Mouse (Mus musculus) thymus, postnatal 14 days (tissue): Measurements from ENCODE around the gene Gm37419.

Source experiments
- DNase-seq: peaks from one replicate; pipeline ENCODE4 v3.0.0; 2021

Gm37419 gene

DNA sequence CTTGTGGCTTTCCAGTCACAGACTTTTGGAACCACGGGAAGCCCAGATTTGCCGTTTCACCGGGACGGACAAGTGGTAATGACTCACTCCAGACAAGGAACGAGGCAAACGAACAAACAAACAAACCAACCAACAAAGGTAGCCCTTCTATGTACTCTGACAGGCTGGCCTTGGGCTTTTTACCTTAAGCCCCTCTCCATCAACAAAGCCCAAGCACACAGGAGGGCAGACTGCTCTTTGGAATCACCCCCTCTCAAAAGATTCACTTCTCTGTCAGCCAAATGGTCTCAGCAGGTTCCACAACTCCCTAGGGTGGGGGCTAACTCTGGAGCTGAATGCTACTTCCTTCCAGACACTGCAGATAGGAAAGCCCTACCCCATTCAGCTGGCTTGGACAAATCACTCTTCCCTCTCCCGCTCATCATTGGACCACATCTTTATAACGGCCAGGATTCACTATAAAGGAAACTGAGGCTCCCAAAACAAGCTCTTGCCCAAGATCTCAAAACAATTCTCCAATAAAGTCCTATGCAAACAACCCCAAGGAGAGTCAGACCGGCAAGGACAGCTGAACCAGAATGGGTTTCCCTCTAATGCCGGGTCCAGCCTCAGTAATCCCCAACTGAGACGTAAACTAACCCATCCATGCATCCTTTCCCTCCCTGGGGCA lies 7.9 kb upstream of the Gm37419 start:
- DNase-seq: no peak

DNA sequence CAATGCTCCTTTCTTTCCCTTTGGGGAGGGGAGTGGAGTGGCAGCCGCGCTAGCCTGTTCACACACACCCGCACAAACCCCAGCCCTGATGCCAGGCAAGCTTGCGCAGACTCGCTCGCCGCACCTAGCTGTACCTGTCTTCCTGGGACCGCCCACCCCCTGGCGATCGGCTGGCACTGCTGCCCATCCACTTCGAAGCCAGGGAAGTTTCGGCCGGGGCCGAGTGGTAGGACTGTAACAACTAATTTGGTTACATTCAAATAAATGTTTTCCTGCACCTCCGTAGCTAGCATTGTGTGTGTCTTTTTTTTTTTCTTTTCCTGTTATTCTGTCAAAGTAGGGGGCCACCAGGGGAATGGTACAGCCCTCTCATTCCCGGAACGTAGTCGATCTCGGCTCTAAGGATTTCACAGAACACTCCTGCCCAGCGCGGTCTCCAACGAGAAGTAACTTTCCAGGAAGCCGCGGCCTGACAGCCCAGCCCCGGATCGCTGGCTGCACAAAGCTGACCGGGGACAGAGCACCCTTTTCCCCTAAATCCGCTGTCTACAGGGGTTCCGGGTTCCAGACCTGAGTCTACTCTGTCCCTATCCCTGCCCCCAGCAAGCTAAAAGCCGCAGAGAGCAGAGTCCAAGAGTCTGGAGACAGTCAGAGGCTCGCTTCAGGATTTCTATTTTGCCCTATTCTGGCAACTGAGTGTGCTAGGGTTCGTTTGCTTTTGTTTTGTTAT lies 7.1 kb upstream of the Gm37419 start:
- DNase-seq: peak; percentile 40

DNA sequence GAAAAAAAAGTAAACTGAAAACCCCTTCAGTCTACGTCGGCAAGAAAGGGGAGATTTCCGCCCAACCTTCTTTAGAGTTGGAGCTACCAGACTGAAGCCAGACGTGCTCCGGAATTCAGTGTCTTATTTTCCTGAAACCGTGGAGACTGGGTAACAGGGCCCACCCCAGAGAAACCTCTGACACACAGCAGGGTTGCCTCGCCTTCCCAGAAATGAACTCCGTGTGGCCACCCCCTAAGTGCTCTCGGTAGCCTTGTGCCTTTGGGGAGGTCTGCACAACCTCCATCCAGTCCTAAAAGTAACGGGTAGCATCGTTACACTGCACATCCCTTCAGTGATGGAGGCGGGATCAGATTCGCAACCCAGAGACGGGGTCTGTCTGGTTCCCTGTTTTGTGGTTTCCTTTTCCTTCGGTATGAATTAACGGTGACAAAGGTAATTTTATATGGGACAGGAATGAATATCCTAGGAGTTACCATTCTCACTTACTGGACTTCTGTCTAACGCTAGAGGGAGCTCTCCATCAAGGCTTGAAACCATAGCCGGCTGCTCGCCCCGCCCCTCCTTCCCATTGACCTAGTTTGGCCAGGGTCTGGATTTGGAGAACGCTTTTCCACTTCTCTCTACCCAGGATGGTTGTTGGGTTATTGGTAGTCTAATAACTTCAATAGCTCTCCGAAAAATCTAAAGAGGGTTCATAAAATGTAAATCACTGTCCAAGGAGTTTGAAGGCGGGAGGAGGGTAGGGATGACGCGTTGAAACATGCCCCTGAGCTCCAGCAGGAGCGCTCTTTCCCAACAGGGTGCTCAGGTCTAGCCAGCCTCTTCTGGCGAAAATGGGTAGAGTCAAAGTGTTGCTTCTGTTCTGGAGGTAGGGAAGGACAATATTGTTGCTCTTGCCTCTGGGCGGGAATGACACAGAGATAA lies 6.1 kb upstream of the Gm37419 start:
- peak; percentile 78 for DNase-seq

DNA sequence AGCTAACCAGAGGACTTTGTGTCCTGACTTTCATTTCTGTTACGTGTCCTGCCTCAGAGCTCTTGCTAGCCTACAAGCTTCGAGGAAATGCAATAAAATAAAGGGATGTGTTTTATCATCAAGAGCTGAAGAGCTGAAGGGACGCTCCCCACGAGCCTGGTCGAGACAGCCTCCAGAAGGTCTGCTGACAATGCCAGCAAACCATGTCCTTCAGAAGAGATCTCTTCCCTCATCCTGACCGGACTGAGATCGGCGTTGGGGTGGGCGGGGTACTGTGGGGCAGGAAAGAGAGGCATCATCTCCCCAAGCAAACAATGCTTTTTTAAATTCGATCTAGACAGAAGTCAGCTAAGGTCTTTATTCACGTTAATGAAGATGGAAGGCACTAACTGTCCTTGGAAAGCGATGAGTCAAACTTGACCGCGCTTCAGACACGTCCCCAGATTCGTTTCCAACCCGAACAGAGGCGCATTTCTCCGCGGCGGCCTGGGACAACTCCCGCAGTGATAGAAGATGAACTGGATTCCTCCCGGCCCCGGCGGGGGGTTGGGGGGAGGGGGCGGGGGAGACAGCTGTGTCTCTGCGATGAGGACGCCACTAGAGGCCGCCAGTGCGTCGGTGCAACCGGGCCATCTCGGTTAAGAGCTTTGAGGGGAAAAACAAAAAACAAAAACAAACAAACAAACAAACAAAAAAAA lies 5.2 kb upstream of the Gm37419 start:
- DNase-seq: peak; percentile 89

DNA sequence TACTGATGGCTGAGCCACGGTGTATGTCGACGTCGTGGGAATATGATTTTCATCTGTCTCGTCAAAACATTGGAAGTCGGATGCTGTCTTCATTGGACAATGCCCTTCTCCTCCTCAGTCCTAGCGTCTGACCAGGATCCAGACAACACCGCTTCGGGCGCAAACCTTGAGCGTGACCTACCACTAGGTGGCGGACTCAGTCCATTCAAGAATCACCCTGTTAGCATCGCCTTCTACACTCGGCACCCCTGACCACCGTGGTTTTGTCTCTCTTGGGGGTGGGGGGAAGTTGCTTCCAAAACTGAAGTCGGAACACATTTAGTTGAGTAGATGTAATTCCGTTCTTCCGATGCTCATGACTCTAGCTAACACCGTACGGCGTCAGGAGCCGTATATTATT lies 4.1 kb upstream of the Gm37419 start:
- DNase-seq: peak; percentile 93

DNA sequence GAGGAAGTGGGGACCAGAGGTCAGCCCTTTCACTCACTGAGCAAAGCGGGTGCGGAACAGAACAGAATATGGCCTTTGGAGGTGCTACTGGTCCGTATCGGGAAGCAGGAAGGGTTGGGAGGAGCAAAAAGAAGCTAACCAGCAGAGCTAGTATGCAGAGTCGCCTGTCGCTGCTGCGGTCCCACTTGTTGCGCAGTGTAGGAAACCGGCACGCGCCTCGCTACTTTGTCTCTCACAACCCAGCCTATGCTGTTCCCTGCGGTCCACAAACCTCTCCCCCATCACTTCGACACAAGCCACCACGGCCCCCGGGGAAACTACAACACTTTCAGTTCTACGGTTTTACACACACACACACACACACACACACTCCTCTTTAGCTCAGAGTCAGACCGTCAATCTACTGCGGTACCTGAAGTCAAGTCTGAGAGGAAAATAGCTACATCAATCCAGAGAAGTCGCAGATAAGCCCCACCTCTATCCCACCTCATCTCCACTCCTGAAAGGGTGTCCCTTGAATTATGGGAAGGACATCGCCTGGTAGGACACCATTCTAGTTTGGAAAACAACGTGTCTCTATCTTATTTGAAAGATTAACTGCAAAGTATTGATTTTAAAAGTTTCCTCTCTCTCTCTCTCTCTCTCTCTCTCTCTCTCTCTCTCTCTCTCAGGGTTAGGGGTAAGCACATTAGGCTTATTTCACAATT lies 3.4 kb upstream of the Gm37419 start:
- DNase-seq: peak; percentile 77

DNA sequence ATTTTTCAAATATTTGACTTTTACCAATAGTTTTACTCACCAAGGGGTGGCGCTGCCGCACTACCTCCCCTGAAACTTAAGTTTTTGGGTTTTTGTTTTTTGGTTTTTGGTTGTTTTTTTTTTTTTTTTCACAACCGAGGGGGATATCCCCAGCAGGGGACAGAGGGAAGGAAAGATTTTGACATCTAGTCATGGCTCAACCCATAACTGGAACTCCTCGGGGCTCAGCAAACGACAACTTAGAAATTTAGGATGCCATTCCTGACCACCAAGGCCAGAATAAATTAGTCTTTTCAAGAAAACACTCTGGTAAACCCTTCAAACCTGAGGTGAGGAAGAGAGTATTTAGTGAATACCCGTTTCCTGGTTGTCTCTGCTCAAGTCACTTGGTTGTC lies 2.8 kb upstream of the Gm37419 start:
- DNase-seq: peak; percentile 77

DNA sequence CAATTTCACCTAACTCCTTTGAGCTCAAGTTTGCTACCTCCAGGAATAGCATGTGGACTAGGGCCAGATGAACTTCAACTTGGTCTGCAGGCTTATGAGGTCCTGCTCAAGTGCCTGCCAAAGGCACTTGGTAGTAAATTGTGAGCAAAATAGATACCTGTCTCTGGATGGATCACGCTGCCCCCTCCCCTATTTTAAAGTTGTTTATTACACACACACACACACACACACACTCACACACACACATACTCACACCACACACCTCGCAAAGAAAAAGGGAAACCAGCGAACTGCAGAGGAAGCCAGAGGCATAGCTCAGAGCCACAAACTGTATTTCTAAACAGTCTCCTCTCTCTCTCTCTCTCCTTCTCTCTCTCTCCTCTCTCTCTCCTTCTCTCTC lies 2.1 kb upstream of the Gm37419 start:
- DNase-seq: peak; percentile 48

DNA sequence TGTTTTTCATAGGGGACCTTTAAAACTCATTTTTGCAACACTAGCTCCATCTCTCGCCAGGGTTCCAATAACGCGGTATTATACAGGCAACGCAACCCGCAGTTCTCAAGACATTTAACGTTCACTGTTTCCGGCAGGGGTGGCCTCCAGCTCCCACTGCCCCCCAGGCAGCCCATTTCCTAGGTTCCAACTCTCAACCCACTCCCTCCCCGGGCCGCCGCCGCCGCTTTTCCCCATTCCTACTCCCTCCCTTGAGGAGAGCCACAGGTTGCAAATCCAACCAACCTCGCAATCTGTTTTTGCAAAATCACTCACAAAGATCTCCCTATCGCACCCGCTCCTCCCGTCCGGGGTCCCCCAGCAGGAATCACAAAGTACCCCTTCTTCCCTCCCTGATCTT lies 1.4 kb upstream of the Gm37419 start:
- peak; percentile 67 for DNase-seq

DNA sequence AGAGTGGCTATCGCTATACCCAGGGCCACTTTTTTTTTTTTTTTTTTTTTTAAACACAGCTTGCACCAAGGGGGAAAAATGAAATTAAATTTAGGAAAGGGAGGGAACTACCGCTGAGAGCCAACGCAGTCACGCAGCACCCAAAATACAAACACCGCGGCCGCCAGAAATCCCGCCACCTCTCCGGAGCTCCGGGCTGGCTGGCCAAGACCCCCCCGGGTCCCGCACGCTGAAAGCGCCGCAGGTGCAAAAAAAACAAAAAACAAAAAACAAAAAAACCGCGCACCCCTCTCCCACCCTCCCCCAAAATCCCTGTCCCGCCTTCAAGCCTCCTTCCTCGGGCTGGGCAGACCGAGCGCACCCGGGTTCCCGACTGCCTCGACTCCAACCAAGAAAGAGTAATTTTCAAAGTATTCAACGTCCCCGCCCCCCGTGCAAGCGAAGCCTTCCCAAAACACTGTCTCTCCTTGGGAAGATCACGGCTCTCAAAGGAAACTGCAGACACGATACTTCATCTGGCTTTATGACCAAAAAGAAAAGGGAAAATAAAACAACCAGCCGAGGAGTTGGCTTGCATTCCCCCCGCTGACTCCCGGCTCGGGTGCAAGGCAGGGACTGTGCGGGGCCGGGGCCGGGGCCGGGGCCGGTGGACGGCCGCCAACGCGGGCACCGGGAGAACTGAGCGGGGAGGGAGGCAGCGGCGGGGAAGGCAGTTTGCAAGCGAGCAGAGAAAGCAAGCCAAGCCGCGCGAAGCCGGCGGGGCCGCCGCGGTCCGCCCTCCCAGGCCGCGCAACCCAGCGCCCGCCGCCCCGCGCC lies 733 bp upstream of the Gm37419 start:
- peak; percentile 69 for DNase-seq

DNA sequence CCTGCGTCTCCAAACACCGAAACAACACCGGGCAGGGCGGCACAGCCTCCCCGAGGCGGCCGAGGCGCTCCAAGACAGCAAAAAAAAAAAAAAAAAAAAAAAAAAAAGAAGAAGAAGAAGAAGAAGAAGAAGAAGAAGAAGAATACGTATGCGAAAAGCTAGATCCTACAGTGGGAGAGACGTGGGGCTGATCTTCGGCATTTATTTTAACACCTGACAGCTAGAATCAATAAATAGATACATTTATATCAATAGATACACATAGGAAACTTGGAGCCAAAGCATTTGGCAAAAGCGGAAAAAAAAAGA lies 171 bp upstream of the Gm37419 start:
- no peak for DNase-seq

DNA sequence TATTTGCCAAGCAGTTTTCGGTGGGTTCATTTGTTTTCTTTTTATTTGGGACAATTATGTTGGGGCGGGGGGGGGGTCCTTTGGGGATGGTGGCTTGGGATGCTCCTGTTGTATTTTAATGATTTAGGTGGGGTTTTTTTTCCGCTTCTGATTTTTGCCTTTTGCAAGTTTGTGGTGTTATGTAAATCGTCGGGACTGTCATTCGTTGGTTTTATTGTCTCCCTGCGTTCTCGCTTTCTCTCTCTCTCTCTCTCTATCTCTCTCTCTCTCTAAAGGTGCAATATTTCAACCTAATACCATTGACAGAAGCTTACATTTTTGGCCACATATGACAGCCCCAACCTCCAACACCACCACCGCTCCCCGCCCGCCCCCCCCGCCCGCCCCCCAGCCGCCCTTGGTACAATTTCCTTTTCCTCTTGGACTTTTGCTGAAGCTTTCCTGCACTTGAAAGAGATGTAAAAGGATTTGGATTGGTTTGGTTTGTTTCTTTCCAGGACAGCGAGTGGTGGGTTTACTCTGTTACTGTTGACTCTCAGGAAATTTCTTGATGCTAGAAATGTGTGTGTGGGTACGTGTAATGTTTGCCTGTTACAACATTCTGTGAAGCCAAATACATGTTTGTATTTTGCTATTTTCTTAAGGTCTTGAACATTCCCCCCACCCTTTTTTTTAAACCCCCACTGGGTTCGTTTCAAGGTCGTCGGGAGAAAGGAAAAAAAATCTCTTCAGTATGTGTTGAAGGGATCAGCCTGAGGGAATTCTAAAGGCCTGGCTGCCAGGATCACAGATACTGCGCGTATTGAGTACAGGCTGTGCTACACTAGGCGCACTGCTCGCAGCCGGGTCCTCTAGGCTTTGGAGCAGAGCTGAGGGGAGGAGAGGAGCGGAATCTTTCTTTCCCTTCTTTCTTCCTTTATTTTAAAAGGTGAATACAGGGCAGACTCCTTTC lies 1.2 kb downstream of the Gm37419 start:
- DNase-seq: peak; percentile 48

DNA sequence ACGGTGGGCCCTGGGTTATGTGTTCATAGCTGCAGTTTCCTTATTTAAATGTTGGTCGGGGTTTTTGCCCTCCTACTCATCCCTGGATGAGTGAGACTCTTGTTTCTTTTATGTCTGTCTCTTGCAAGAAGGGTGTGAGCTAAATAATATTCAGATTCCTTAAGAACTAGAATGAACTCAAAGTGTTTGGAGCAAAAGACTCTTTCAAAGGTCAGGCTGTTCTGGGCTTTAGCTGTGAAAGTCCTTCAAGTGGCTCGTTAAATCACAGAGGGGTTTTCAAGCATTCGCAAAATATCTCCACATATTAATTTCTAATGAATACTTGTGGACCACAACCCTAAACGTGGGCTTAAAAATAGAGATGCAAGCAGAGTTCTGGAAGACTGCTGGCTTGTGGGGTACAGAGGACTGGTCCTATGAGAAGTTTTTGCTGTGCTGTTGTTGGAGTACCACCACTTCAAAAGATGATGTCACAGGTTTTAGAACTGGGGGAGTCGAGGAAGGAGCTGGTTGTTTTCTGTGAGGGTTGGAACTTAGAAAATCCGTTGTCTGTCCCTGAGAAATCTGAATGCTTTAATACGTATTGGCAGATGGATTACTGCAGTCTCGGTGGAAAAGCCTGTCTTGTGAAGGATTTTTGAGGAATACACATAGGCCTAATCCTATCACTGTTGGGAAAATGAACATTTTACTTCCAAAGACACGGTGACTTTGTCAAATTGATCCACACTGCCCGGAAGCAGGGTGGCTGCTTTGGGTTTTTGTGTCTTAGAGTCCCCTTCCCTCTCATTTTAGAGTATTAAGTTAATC lies 2.1 kb downstream of the Gm37419 start:
- no peak for DNase-seq

DNA sequence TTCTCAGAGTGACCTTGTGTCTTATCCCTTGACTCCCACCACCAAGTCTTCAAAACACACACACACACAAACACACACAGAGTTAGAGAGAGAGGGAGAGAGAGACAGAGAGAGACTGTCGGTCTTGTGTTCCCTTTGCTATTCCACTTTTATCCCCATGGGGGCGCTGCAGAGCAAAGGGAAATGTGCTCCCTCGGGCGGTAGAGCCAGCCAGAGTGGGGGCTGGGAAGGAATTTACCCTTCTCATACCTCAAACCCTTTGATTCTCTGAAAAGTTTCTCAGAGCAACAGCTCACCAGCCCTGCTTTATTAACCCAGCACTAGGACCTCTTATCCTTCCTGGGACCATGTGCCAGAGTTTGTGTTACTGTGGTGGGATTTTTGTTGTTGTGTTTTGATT lies 2.9 kb downstream of the Gm37419 start:
- DNase-seq: peak; percentile 98

DNA sequence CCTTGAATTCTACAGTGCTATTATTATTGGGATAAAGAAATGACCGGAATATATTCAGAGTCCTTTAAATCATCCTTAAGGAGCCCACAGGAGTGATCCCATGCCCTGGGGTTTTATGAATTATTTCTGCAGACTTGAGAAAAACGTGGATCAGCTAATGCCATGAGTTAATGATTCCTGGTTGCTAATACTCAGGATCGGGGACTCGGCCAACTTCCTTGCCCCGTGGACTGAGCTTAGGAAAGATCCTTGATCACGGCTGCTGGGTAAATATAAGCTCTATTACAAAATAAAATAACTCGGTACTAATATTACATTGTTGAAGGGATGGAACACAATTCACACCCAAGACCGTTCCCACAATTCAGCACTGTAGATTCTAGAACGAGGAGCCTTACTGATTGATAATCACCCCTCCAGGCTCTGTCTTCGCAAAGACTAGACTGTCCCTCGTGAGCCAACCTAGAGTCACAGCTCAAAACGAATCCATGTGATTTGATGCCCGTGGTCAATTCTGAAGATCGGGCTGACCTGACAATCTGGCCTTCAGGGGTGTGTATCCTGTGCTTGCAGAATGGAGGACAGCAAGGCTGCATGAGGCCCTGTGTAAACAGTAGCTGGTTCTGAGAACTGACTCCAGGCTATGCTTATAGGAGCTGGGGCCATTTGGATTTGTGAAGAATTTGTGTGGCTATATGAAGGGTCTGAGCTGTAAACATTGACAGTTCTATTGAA lies 3.7 kb downstream of the Gm37419 start:
- no peak for DNase-seq

DNA sequence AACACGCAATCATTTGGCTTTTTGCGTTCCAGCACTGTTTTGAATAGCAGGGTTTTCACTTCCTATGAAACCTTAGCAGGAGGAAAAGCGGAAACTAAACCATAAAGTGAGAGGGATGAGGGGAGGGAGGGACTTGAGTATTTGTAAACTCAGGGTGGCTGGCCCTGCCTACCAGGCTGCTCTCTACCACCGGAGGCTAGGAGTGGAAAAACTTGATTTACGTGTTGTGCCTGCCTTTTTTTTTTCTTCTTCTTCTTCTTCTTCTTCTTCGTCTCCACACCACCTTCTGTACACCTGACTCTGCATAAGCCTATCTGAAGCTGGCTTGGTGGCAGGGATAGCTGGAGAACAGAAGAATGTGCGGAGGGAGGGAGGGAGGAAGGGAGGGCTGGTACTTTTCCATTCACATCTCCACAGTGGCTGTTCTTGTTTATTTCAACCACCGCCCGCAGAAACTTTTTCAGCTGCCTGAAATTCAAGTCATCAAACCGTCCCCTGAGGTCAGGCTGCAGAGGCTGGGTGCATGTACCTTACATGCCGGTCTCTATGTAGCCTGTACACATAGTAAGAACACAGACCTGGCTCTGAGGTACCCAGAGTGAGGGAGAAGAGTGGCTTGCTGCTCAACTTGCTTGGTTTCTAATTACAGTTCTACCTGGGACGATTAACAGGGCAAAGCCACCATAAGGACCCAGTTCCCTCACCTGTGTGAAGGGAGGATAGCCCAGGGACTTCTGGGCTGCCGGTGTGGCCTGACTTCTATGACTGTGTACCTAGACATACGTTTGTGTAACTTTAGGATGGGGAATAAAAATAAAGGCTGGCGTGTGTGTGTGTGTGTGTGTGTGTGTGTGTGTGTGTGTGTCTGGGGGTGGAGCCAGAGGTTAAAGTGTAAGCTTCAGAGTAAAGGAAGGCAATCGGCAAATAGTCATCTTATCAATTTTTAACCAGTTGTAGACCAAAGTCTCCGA lies 5.4 kb downstream of the Gm37419 start:
- DNase-seq: no peak

DNA sequence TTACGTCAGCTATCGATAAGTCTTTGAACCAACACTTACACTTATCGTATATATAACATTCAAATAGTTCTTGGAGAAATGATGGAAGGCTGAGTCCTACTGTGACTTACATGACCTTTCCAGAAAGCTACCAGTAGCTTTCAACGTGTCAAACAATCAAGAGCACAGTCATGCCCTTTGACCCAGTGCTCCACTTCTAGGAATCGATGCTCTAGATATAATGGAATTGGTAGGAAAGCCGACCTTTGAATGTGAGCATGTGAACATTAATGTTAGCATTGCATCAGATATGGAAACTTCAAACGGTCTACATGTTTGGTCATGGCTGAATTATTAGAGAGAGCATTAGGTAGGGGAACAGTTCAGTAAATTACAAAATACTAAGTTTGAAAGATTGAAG lies 8.1 kb downstream of the Gm37419 start:
- no peak for DNase-seq

DNA sequence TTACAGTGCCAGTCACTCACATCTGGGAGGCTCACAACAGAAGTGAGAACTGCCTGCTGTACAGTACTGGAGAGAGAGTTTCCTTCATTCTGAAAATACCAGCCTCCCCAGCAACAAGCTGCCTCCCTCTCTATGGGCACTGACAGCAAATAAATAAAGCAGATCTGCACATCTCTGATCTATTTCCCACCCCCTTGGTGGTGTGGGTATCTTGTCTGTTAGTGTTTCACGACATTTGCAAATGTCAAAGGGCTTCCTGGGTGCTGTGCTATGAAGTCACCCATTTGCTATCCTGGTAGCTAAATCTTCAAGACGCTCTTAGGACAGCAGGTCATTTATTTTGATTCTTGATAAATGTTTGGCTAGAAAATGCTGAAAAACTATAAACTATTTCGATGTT lies 8.9 kb downstream of the Gm37419 start:
- peak; percentile 14 for DNase-seq
